Comparison of ENCODE assay signal across 8 mouse cellular contexts in genomic region chr1:167392687-167393086, GRCm38 (mm10). TPM values are rescaled to one million over a fixed set of nuclear protein-coding genes. Genes with fewer than 3 reads are reported as not detected.
A peak's percentile ranks its signal among the peaks of the same experiment; 100 is the strongest.
DNase-seq lines count a peak whose midpoint lies in the region; ATAC-seq and TF ChIP-seq lines count a peak whose summit lies in the region.

No protein-coding gene starts in this region.

- WGBS in cerebellum, adult 2 months, result 2% methylated on average over 8 of the region's 8 CpGs
- WGBS in heart, embryonic 11.5 days (ENCODE audit: insufficient replicate concordance), result 12% methylated on average over 8 of the region's 8 CpGs
- WGBS in limb, embryonic 10.5 days, result 12% methylated on average over 8 of the region's 8 CpGs
- 14% methylated on average over 8 of the region's 8 CpGs for WGBS in neural tube, embryonic 12.5 days

- no peaks in the 10 kb centered on the region for H3K36me3 ChIP-seq in heart, embryonic 11.5 days (ENCODE audit: control insufficient read depth, insufficient read depth, low read length)
- H3K36me3 ChIP-seq in limb, embryonic 10.5 days, result no peaks in the 10 kb centered on the region
- H3K36me3 ChIP-seq in neural tube, embryonic 12.5 days, result no peaks in the 10 kb centered on the region

- peak overlapping the region; percentile 49 for H3K27ac ChIP-seq in cerebellum, adult 2 months (ENCODE audit: insufficient read depth, low read length)
- peak overlapping the region; percentile 64 for H3K27ac ChIP-seq in heart, embryonic 11.5 days (ENCODE audit: low read depth, low read length)
- H3K27ac ChIP-seq in limb, embryonic 10.5 days, result 0 out of 2 replicates have a peak overlapping the region, but pooled peaks have one; percentile 98
- no peak overlapping the region for H3K27ac ChIP-seq in neural tube, embryonic 12.5 days

- H3K9me3 ChIP-seq in heart, embryonic 11.5 days (replicated peaks; ENCODE audit: control insufficient read depth, low read length), result no peaks in the 10 kb centered on the region
- no peaks in the 10 kb centered on the region for H3K9me3 ChIP-seq in limb, embryonic 10.5 days (replicated peaks)
- H3K9me3 ChIP-seq in neural tube, embryonic 12.5 days, result no peaks in the 10 kb centered on the region

- H3K27me3 ChIP-seq in cerebellum, adult 2 months (ENCODE audit: control insufficient read depth, insufficient read depth, low read length), result no peaks in the 10 kb centered on the region
- no peaks in the 10 kb centered on the region for H3K27me3 ChIP-seq in heart, embryonic 11.5 days (ENCODE audit: control insufficient read depth, insufficient read depth, low read length)
- H3K27me3 ChIP-seq in limb, embryonic 10.5 days (ENCODE audit: low read depth, poor library complexity, severe bottlenecking), result peaks cover 39% of the 10 kb centered on the region
- peaks cover 14% of the 10 kb centered on the region; the same call in 1 of the 2 replicates for H3K27me3 ChIP-seq in neural tube, embryonic 12.5 days (replicated peaks)

- peaks cover 11% of the 10 kb centered on the region; the same call in 1 of the 2 replicates for H3K4me1 ChIP-seq in cerebellum, adult 2 months (ENCODE audit: control insufficient read depth, insufficient read depth, low read length)
- H3K4me1 ChIP-seq in heart, embryonic 11.5 days (ENCODE audit: control insufficient read depth, insufficient read depth, low read length), result no peaks in the 10 kb centered on the region
- H3K4me1 ChIP-seq in limb, embryonic 10.5 days, result peaks cover 15% of the 10 kb centered on the region
- peaks cover 12% of the 10 kb centered on the region for H3K4me1 ChIP-seq in neural tube, embryonic 12.5 days

- H3K9ac ChIP-seq in heart, embryonic 11.5 days (ENCODE audit: low read depth, low read length), result peak overlapping the region; percentile 91
- peak overlapping the region; percentile 51; the same call in 1 of the 2 replicates for H3K9ac ChIP-seq in neural tube, embryonic 12.5 days

- ATAC-seq in frontal cortex, adult (ENCODE audit: low TSS enrichment), result peak; percentile 38
- no peak for ATAC-seq in heart, embryonic 11.5 days (replicated peaks; ENCODE audit: insufficient number of reproducible peaks, low FRiP score, low TSS enrichment)
- no peak for ATAC-seq in neural tube, embryonic 12.5 days (ENCODE audit: low FRiP score, low read depth)

- DNase-seq in frontal cortex, postnatal 10 days (ENCODE audit: low spot score in 2 of 2), result no peak
- DNase-seq in 416B (ENCODE audit: low read depth), result peak; percentile 83
- peak; percentile 73 to 78 for DNase-seq in cerebellum, adult 2 months
- no peak for DNase-seq in limb, embryonic 10.5 days (ENCODE audit: low spot score)
- DNase-seq in testis, postnatal 14 days (ENCODE audit: low spot score), result no peak

- no peak for TF ChIP-seq POLR2A in cerebellum, adult 2 months (IDR thresholded peaks at IDR 0.05; ENCODE audit: borderline replicate concordance, insufficient read depth, low read length)

- TF ChIP-seq CTCF in cerebellum, adult 2 months (IDR thresholded peaks at IDR 0.05; ENCODE audit: borderline replicate concordance, insufficient read depth, low read depth, low read length), result no peak

- peak overlapping the region; percentile 84 for H3K4me2 ChIP-seq in heart, embryonic 11.5 days
- H3K4me2 ChIP-seq in neural tube, embryonic 12.5 days (replicated peaks), result peak overlapping the region; percentile 85

- peak overlapping the region; percentile 97 for H3K4me3 ChIP-seq in cerebellum, adult 2 months (replicated peaks; ENCODE audit: insufficient read depth, low read depth, low read length)
- peak overlapping the region; percentile 74 for H3K4me3 ChIP-seq in heart, embryonic 11.5 days (ENCODE audit: low read depth, low read length)
- peak overlapping the region; percentile 80 for H3K4me3 ChIP-seq in limb, embryonic 10.5 days
- H3K4me3 ChIP-seq in neural tube, embryonic 12.5 days, result peak overlapping the region; percentile 63

RNA-seq across cellular contexts. Expression of gene Mgst3, which starts 1.0 kb away (rescaled TPM):
- 272 and 279 TPM in 2 replicates for polyA plus RNA-seq in cerebellum, adult 2 months (2012; rRNA removed)
- polyA plus RNA-seq in heart, embryonic 11.5 days (2014; fragmentation: Nextera tagmentation; extraction: Ambion mirVana), result 179 and 182 TPM in 2 replicates
- 45.7 and 47.6 TPM in 2 replicates for polyA plus RNA-seq in limb, embryonic 10.5 days (2016; fragmentation: Nextera tagmentation; extraction: Ambion mirVana)
- polyA plus RNA-seq in neural tube, embryonic 12.5 days (2016; fragmentation: Nextera tagmentation; extraction: Ambion mirVana), result 72.0 and 76.5 TPM in 2 replicates

RNA-seq across cellular contexts. Expression of gene Aldh9a1, which starts 42.9 kb away (rescaled TPM):
- polyA plus RNA-seq in cerebellum, adult 2 months (2012; rRNA removed), result 42.5 and 45.0 TPM in 2 replicates
- polyA plus RNA-seq in heart, embryonic 11.5 days (2014; fragmentation: Nextera tagmentation; extraction: Ambion mirVana), result 35.6 and 35.7 TPM in 2 replicates
- 41.2 and 43.5 TPM in 2 replicates for polyA plus RNA-seq in limb, embryonic 10.5 days (2016; fragmentation: Nextera tagmentation; extraction: Ambion mirVana)
- 29.6 and 30.8 TPM in 2 replicates for polyA plus RNA-seq in neural tube, embryonic 12.5 days (2016; fragmentation: Nextera tagmentation; extraction: Ambion mirVana)

Comparison
In these comparisons a context has a peak if more than half of its experiments do, and no peak if none do; other contexts are left out.
1. DNase-seq: peak in 416B (single experiment) and cerebellum, adult 2 months (2 of 2); none in frontal cortex, postnatal 10 days (0 of 2), limb, embryonic 10.5 days (single experiment) and testis, postnatal 14 days (single experiment).
2. Peak in every context shown above with its lines, with median percentiles within 50 percentile points of each other: H3K4me3 ChIP-seq.